Mouse (Mus musculus) layer of hippocampus, adult 2 months (tissue): ENCODE measurements around the gene Trim40. TPM values are rescaled to one million over a fixed set of nuclear protein-coding genes. Genes with fewer than 3 reads are reported as not detected.

Source experiments
- DNase-seq, 2 experiments: peaks; one replicate each; pipeline ENCODE4 v3.0.0; 2022; ENCODE audit warnings: low spot score in 2 of 2
- H3K27ac ChIP-seq: fragments of 200-600 bp; 2 replicates; pipeline ENCODE4 v1.8.1; 2022
- H3K4me3 ChIP-seq: fragments of 200-600 bp; 2 replicates; pipeline ENCODE4 v1.8.1; 2022; ENCODE audit warnings: mild to moderate bottlenecking
- CTCF ChIP-seq: fragments of 200-600 bp; conservative IDR thresholded peaks from 2 replicates; pipeline ENCODE4 v1.8.1; 2022; ENCODE audit warnings: antibody characterized with exemption, mild to moderate bottlenecking, moderate library complexity
- long read RNA-seq, 2 experiments: library from polyadenylated mRNA; stranded (forward); transcript quantifications; one replicate each; pipeline ENCODE4 v2.0.0; 2021; ENCODE audit warnings: borderline mapping rate in 2 of 2
- total RNA-seq, 2 experiments: library from RNA; stranded (reverse); gene quantifications; 2 replicates each; pipeline ENCODE4 v1.2.3; 2021

Trim40 gene
- not detected for total RNA-seq
- long read RNA-seq, experiment 1, result 0 reads
- long read RNA-seq, experiment 2, result 0 reads

DNA sequence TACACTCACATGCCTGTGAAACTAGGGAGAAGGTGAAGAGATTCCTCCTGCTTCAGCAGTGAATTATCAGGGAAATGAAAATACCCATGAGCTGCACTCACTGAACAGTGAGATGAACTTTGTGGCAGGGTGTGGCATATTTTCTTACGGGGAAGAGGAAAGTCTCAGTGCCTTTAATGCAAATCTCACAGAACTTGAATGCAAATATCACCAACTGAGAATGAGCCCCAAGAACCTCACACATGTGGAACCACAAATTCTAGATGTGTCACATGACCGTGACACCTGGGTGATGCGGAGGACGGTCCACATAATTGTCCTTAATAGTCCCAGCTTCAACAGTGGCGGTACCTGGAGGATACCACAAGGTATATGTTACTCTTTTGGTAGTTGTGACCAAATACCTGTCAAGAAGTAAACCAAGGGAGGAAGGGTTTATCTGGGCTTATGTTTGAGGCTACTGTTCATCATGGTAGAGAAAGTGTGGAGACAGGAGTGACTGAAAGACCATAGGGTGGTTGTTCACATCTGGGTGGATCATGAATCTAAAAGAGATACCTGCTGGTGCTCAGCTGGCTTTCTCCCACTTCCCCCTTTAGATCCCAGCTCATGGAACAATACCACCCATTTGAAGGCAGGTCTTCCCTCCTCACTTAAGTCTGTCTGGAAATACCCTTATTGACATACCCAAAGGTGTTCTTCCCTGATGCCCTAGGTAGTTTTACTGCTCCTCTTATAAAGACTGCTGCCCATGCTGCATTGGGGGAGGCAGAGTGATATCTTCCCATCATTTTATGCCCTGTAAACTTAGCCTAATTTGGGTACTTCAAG is at the start of gene Trim40:
TSS of gene Trim40 (minus strand) at position 51 of the 831 bp plus-strand sequence.
- DNase-seq, result no peak
- no peak for TF ChIP-seq CTCF
- Histone ChIP-seq H3K4me3 (no peak within 1 kb of the TSS), H3K27ac (no peak within 1 kb of the TSS)

DNA sequence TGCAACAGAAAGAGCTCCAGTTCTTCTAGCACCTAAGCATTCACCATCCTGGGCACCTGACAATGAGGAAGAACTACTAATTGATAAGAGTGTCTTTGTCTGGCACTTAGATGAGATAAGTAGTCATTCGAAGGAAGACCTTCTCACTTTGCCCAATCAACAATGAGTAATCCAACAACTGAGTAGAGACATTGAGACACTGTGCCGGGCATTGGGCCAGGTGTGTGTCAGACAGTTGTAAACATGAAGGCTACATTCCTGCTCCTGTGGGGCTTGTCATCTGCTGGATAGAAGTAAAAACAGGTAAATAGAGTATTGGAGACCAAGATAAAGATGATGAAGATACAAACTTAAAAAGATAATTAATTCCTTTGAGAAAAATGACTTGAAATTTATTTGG is 48.1 kb upstream of the Trim40 start:
- TF ChIP-seq CTCF, result no peak
- Histone ChIP-seq H3K4me3 (no peak overlapping the region), H3K27ac (no peak overlapping the region)
- no peak for DNase-seq

DNA sequence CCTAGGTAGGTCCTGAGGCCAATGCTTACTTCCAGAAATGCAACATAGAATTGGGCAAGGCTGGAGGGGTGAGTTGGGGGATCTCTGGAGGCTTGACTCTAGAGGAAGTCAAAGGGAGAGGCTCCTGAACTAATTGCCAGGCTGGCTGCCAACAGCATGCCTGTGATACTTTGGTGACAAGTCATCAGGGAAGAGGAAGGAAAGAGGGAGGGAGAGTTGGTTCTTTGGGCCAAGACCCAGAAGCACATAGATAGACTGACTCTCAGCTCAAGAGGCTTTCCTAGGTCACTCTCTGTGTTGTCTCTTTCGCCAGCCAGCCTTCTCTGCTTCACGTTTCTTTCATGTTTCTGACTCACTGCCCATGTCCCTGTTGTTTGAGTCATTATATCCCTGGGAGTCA is 41.9 kb upstream of the Trim40 start:
- DNase-seq, result no peak
- no peak for TF ChIP-seq CTCF

DNA sequence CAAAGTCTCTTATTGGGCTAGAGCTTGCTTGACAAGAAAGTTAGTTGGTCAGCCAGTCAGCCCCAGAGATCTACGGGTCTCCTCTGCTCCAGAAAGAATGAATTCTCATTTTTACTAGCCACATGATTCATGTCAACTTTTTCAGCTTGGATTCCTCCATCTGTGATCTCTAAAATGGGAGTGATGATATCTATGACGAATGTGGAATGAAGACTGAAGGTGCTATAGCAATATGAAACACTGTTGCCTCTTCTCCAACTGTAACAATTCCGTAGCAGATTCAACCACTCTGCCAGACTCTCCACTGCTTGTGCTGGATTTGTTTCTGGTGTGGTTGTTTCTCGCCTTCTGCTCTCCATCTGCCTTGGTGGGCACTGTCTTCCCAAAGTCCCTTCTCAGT is 41.2 kb upstream of the Trim40 start:
- Histone ChIP-seq H3K4me3 (no peak overlapping the region), H3K27ac (no peak overlapping the region)
- TF ChIP-seq CTCF, result no peak
- DNase-seq, result no peak

More for the DNA sequence above, 41.9 kb upstream of the Trim40 start:
- no peak overlapping the region for H3K27ac ChIP-seq
- no peak overlapping the region for H3K4me3 ChIP-seq

DNA sequence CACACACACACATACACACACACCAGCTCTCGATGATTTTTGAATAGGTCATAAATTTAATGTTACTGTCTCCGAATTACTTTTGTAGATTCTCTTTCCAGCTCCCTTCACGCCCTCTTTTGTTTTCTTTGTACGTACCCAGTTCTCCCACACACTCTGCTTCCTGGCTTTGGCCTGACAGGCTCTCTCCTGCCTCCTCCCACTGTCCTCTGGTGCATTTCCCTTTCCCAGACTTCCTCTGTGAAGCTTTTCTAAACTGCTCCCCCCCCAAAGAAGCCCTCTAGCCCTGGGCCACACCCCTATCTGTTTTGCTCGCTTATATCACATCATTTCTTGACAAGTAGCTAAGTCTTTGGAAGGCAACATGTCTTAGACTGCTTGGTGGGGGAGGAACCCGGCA is 40.3 kb upstream of the Trim40 start:
- no peak overlapping the region for H3K4me3 ChIP-seq

DNA sequence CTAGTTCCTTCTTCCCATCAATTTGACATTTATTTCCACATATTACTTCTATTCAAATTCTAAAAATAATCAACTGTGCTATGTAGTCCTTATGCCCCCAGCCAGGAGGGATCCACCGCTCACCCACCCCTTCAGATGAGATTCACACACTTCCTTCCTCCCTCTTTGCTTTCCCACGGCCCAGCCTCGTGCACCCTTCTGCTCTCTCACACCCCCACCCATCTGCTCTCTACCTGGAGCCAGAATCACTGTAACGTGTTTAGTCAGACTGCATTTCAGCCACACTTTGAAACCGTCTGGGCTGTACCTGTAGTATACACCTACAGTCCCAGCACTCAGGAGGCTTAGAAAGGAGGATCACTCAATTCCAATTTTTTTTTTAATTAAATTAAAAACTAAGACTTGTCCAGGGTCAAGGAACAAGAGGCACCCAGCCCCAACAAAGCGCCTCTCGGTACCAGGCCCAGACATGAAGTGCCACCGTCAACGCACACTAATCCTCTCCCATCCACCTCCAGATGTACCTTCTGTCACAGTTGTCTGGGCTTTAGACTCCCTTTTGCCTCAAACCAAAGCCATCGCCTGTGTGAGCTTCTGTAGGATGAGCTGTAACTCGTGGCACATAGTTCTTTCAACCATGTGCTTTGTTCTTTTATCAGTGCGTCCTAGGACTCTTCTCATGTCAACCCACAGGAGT is 39.5 kb upstream of the Trim40 start:
- 0 out of 2 replicates have a peak overlapping the region, but pooled peaks have one; percentile 14 for H3K27ac ChIP-seq
- no peak for TF ChIP-seq CTCF
- no peak for DNase-seq
- H3K4me3 ChIP-seq, result no peak overlapping the region

More for the DNA sequence above, 40.3 kb upstream of the Trim40 start:
- no peak for DNase-seq
- TF ChIP-seq CTCF, result no peak
- no peak overlapping the region for H3K27ac ChIP-seq

DNA sequence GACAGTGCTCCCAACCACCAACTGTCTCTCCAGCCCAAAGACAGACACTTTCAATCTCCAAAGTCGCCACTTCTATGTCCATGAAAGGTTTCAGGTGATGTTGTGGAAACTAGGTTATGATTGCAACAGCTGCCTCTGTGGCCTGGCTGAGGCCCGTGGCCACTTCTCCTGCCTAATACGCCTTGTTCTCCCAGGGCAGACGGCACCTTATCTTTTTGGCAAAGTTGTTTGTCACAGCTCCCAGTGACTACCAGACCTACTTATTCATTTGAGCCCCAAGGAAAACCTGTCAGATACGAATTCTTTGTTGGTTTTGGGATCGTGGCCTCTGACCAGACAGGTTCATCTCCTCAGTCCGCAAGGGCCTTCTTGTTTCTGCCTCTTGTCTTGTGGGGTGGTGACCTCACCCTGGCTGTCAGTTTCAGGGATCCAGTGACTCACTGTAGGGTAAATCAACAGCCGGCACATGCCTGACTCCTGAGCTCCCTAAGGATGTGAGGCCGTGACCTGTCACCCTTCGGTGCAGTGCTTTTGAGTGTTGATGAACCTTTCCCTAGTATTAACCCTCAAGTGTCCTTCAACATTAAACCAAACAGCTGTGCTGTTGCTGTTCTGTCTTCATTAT is 37.7 kb upstream of the Trim40 start:
- TF ChIP-seq CTCF, result no peak
- Histone ChIP-seq H3K4me3 (no peak overlapping the region), H3K27ac (no peak overlapping the region)
- no peak for DNase-seq

DNA sequence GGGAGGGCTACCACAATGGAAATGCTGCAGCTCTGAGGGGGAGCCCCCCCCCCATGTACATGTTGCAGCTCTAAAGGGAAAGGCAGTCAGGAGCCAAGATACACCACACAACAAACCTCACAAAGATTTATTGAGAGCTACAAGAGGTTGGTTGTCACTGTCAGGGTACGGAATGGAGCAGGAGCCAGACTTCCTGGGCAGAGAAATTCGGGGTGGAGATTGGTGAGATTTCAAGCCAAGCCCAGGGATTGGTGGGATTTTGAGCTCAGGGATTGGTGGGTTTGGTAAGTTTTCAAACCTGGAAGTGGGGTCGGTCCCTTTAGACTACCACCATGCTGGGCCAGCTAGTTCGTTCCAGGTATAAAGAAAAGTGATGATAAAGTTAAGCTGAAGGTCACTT is 33.6 kb upstream of the Trim40 start:
- no peak for TF ChIP-seq CTCF
- no peak for DNase-seq
- Histone ChIP-seq H3K4me3 (no peak overlapping the region), H3K27ac (no peak overlapping the region)

DNA sequence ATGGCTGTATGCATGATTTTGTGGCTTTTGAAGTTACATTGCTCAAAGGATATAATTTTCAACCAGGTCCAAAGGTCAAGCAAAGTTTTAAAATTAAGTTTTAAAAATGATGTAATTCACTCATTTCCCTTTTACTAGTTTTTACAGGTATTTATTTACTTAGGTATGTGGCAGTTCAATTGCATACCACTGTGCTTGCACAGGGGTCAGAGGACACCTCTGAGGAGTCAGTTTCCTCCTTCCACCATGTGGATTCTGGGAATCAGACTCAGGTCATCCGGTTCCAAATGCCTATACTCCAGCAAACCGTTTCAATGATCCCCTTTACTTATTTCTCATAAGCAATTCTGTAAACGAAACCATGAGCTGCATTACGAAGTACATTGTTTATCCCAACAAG is 32.8 kb upstream of the Trim40 start:
- H3K4me3 ChIP-seq, result no peak overlapping the region
- no peak for DNase-seq
- H3K27ac ChIP-seq, result no peak overlapping the region
- no peak for TF ChIP-seq CTCF

DNA sequence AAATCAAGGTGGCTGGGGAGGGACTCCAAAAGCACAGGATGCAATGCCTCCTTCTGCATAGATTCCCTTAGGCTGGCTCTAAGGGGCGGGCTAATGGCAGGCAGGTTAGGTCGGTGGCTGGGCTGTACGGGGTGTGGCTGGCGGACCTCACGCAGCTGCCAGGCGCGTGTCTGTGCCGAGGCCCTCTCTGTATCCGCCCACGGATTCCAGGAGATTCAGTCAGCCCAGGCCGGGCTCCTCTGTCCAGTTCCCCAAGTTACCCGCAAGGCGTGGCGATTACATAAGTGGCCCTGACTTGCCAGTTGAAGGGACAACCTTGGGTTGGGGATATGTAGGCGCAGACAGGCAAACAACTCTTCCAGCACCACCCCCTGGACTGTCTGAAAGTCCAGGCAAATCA is 30.3 kb upstream of the Trim40 start:
- no peak overlapping the region for H3K4me3 ChIP-seq
- no peak for DNase-seq
- H3K27ac ChIP-seq, result no peak overlapping the region
- TF ChIP-seq CTCF, result no peak

DNA sequence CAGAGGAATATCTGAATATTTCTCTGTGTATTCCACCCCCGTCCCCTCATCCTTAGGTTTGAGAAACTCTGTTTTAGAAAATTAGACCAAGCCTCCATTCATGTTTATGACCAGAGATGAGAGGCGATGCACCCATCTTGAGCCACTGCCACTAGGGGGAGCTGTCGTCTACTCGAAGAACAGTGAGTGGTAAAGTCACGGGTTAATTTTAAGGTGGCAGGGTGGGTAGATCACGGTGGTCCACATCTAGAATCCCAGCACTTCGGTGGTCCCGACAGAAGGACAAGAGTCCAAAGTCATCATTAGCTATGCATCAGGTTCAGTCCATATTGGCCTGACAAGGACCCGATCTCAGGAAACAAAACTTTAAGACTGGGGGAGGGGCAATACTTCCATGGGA is 25.2 kb upstream of the Trim40 start:
- TF ChIP-seq CTCF, result peak; percentile 84
- Histone ChIP-seq H3K27ac (no peak overlapping the region), H3K4me3 (no peak overlapping the region)
- peak; percentile 26 to 68 for DNase-seq

DNA sequence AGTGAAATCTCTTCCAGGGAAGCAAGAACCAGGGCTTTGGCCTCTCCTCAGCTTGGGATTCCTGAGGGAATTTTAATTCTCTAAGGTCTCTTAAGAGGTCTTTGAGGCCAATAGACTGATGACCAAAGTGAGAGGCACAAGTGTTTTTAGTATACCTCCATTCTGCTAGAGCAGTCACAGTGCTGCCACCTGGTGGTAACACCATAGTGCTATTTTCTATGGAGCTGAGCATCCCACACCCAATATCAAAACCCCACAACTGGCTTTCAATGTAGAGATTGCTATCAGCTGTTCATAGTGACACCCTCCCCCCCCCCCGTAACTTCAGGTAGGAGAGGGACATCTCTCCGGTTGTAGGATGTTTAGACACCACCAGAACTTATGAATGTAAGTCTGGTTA is 24.2 kb upstream of the Trim40 start:
- no peak overlapping the region for H3K4me3 ChIP-seq
- no peak overlapping the region for H3K27ac ChIP-seq
- peak; percentile 90 for TF ChIP-seq CTCF
- peak; percentile 70 to 86 for DNase-seq

DNA sequence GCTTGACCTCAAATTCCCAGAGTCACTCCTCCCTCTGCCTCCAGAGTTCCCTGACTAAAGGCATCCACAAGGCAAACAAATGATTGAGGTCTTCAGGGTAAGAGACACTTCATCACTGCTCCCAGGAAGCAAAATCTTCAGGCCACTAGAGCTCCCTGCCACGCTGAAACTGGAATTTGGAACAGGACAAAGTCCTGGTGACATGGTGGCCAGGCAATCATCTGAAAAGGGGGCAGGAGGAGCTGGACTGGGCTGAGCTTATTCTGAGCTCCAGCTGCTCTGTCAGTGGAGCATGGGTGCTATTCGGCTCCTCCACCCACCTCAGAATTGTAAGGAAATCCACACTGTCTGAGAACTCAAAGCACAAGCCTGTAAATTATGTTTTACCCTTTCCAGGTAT is 22.1 kb upstream of the Trim40 start:
- DNase-seq, result no peak
- no peak overlapping the region for H3K27ac ChIP-seq
- no peak for TF ChIP-seq CTCF
- H3K4me3 ChIP-seq, result no peak overlapping the region
